Mouse (Mus musculus) stomach, postnatal 0 days (tissue): ENCODE measurements around the gene Uvssa.

Experiments used
- CTCF ChIP-seq: IDR thresholded peaks from 2 replicates; pipeline ENCODE4 v1.5.1; 2016; ENCODE audit warnings: antibody characterized with exemption, low read depth, mild to moderate bottlenecking, moderate library complexity
- EP300 ChIP-seq: optimal IDR thresholded peaks from 2 replicates; pipeline ENCODE3; 2016; ENCODE audit warnings: antibody characterized with exemption

DNA sequence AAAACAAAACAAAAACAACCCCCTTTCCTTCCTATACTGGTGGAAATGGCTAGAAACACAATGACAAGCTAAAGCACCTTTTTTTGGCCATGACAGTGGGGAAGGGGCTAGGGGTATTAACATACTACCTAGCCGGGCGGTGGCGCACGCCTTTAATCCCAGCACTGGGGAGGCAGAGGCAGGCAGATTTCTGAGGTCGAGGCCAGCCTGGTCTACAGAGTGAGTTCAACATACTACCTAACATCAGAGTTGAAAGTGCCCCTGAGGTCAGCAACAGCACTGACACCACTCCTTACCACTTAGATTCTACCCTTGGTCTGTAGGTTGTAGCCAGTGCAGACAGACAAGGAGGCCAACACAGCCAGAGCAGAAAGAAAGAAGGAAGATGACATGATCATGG lies 29.1 kb upstream of the Uvssa start:
- TF ChIP-seq EP300: no peak
- no peak for TF ChIP-seq CTCF
